Mouse (Mus musculus) lung, postnatal 4 days (tissue): ENCODE measurements around the gene Cog3.
"Not testable (repeated sequence)": the region's sequence is repeated elsewhere in the genome, so short reads cannot be mapped to it uniquely, and the experiment has no call there.

Experiments
- DNase-seq, 2 experiments: peaks; one replicate each; pipeline ENCODE4 v3.0.0; 2021

The Cog3 gene

GRCm38 (mm10) chr14:75753991-75754817 is at the start of gene Cog3:
Gene Cog3, minus strand, starts transcription at chr14:75754517.
- DNase-seq, result peak; percentile 98

GRCm38 (mm10) chr14:75797769-75798386 is 43.6 kb upstream of the Cog3 start:
- DNase-seq, result no peak

- no peak for DNase-seq
Measured at GRCm38 (mm10) chr14:75795918-75796317, 41.6 kb upstream of the Cog3 start.

- DNase-seq, result no peak
Measured at GRCm38 (mm10) chr14:75794726-75795125, 40.4 kb upstream of the Cog3 start.

- no peak for DNase-seq
Measured at GRCm38 (mm10) chr14:75794324-75794723, 40.0 kb upstream of the Cog3 start.

- no peak for DNase-seq
Measured at GRCm38 (mm10) chr14:75793110-75793509, 38.8 kb upstream of the Cog3 start.

- no peak for DNase-seq
Measured at GRCm38 (mm10) chr14:75791372-75791771, 37.1 kb upstream of the Cog3 start.

- no peak for DNase-seq
Measured at GRCm38 (mm10) chr14:75790411-75790996, 36.2 kb upstream of the Cog3 start.

GRCm38 (mm10) chr14:75789291-75789690 is 35.0 kb upstream of the Cog3 start:
- DNase-seq, result no peak

- DNase-seq, result no peak
Measured at GRCm38 (mm10) chr14:75787794-75788175, 33.5 kb upstream of the Cog3 start.

- DNase-seq, result peak; percentile 97 to 98
Measured at GRCm38 (mm10) chr14:75786868-75787793, 32.8 kb upstream of the Cog3 start, which contains the start of gene Slc25a30. Gene Slc25a30, minus strand, starts transcription at chr14:75787037.

- no peak for DNase-seq
Measured at GRCm38 (mm10) chr14:75786424-75786867, 32.1 kb upstream of the Cog3 start.

- no peak for DNase-seq
Measured at GRCm38 (mm10) chr14:75779913-75780312, 25.6 kb upstream of the Cog3 start.

- DNase-seq, result no peak
Measured at GRCm38 (mm10) chr14:75776637-75777036, 22.3 kb upstream of the Cog3 start.

- DNase-seq, result no peak
Measured at GRCm38 (mm10) chr14:75773431-75773830, 19.1 kb upstream of the Cog3 start.

- DNase-seq, result not testable (repeated sequence)
Measured at GRCm38 (mm10) chr14:75772407-75772806, 18.1 kb upstream of the Cog3 start.

- DNase-seq, result no peak
Measured at GRCm38 (mm10) chr14:75771101-75771501, 16.8 kb upstream of the Cog3 start.

GRCm38 (mm10) chr14:75769334-75769733 is 15.0 kb upstream of the Cog3 start:
- no peak for DNase-seq

GRCm38 (mm10) chr14:75768275-75768608 is 13.9 kb upstream of the Cog3 start:
- no peak for DNase-seq

- peak; percentile 49 to 73 for DNase-seq
Measured at GRCm38 (mm10) chr14:75767492-75768274, 13.4 kb upstream of the Cog3 start.

GRCm38 (mm10) chr14:75761028-75761805 is 6.9 kb upstream of the Cog3 start:
- DNase-seq, result peak in 1 of 2 experiments; percentile 50
